Mouse (Mus musculus) lung, postnatal 4 days (tissue): Measurements from ENCODE around the gene Gipr.
A peak's percentile ranks its signal among the peaks of the same experiment; 100 is the strongest.

Experiments
- DNase-seq, 2 experiments: peaks; one replicate each; pipeline ENCODE4 v3.0.0; 2021

Gene Gipr

GRCm38 (mm10) chr7:19165656-19166423, at the start of gene Gipr:
Gene Gipr (minus strand): TSS chr7:19166127.
- peak in 1 of 2 experiments; percentile 38 for DNase-seq

GRCm38 (mm10) chr7:19214940-19215339, 49.0 kb upstream of the Gipr start:
- DNase-seq, result no peak

- DNase-seq, result no peak
Observed at GRCm38 (mm10) chr7:19214369-19214768, 48.4 kb upstream of the Gipr start.

- no peak for DNase-seq
Observed at GRCm38 (mm10) chr7:19213385-19213784, 47.5 kb upstream of the Gipr start.

GRCm38 (mm10) chr7:19211996-19212755, 46.2 kb upstream of the Gipr start, which contains the start of gene Gpr4:
Gene Gpr4 (plus strand): TSS chr7:19212538.
- DNase-seq, result peak; percentile 64 to 77

GRCm38 (mm10) chr7:19211041-19211675, 45.2 kb upstream of the Gipr start:
- DNase-seq, result no peak

GRCm38 (mm10) chr7:19210010-19210409, 44.1 kb upstream of the Gipr start:
- no peak for DNase-seq

- no peak for DNase-seq
Observed at GRCm38 (mm10) chr7:19209494-19209893, 43.6 kb upstream of the Gipr start.

- peak in 1 of 2 experiments; percentile 65 for DNase-seq
Observed at GRCm38 (mm10) chr7:19208944-19209472, 43.1 kb upstream of the Gipr start.

- no peak for DNase-seq
Observed at GRCm38 (mm10) chr7:19208201-19208910, 42.4 kb upstream of the Gipr start.

GRCm38 (mm10) chr7:19202065-19202850, 36.3 kb upstream of the Gipr start:
- DNase-seq, result no peak

- DNase-seq, result no peak
Observed at GRCm38 (mm10) chr7:19201660-19202059, 35.7 kb upstream of the Gipr start.

GRCm38 (mm10) chr7:19197985-19198384, 32.1 kb upstream of the Gipr start:
- peak in 1 of 2 experiments; percentile 57 for DNase-seq

GRCm38 (mm10) chr7:19196676-19197075, 30.7 kb upstream of the Gipr start:
- peak in 1 of 2 experiments; percentile 53 for DNase-seq

GRCm38 (mm10) chr7:19194676-19195075, 28.7 kb upstream of the Gipr start:
- no peak for DNase-seq

- no peak for DNase-seq
Observed at GRCm38 (mm10) chr7:19184758-19185157, 18.8 kb upstream of the Gipr start.

- DNase-seq, result no peak
Observed at GRCm38 (mm10) chr7:19184250-19184649, 18.3 kb upstream of the Gipr start.

- DNase-seq, result peak; percentile 68 to 76
Observed at GRCm38 (mm10) chr7:19180862-19181429, 15.0 kb upstream of the Gipr start.

GRCm38 (mm10) chr7:19179936-19180335, 14.0 kb upstream of the Gipr start:
- DNase-seq, result no peak

- DNase-seq, result peak; percentile 80
Observed at GRCm38 (mm10) chr7:19179173-19179572, 13.2 kb upstream of the Gipr start.

- peak; percentile 58 to 81 for DNase-seq
Observed at GRCm38 (mm10) chr7:19178443-19179092, 12.6 kb upstream of the Gipr start.
